Mouse (Mus musculus) adrenal gland, postnatal 4 days (tissue): ENCODE data around the gene Sntb2. TPM values are rescaled to one million over a fixed set of nuclear protein-coding genes. Genes with fewer than 3 reads are reported as not detected.
A peak's percentile ranks its signal among the peaks of the same experiment; 100 is the strongest.
"Not testable (repeated sequence)": the region's sequence is repeated elsewhere in the genome, so short reads cannot be mapped to it uniquely, and the experiment has no call there.

ENCODE experiments used
- DNase-seq, 2 experiments: peaks; one replicate each; pipeline ENCODE4 v3.0.0; 2021 to 2022; ENCODE audit warnings: low spot score in 2 of 2, mixed read lengths in 2 of 2
- total RNA-seq, 2 experiments: library from RNA; stranded (reverse); gene quantifications; 2 replicates each; pipeline ENCODE4 v1.2.3; 2021

The Sntb2 gene
- total RNA-seq, 2 experiments from 2014 or later: 37.2 to 39.0 TPM

GRCm38 (mm10) chr8:106969964-106970363, 34.4 kb downstream of the Sntb2 start:
- DNase-seq: no peak

DNA sequence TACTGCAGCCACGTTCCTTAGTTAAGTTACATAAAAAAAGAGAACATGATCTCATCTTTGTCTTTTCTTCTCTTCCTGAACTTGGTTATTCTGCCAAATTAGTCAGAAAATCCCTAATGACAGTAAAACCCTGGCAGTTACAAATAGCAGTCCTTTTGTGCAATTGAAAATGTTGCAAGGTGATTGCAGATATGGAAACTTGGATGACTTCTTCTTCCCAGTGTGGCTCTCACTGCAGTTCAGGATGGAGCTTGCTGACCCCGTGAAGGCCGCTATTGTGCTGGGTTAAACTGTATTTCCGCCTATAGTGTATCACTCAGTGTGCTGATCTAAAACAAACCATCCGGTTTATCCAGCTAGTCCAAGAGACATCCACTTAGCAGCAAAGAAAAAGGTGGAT, 36.4 kb downstream of the Sntb2 start:
- no peak for DNase-seq

- no peak for DNase-seq
These were observed 37.2 kb downstream of the Sntb2 start for GRCm38 (mm10) chr8:106972538-106973264.

DNA sequence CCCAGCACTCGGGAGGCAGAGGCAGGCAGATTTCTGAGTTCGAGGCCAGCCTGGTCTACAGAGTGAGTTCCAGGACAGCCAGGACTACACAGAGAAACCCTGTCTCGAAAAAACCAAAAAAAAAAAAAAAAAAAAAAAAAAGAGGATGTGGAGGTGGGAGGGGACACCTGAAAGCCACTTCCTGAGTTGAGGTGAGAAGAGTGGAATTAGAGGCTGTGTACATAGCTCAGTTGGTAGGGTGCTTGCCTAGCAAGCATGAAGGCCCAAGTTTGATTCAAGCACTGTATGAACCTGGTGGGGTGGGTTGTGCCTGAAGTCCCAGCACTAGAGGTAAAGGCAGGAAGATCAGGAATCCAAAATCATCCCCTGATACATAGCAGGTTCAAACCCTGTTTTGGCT, 38.0 kb downstream of the Sntb2 start:
- DNase-seq: not testable (repeated sequence)

- DNase-seq: no peak
These were observed 39.2 kb downstream of the Sntb2 start for GRCm38 (mm10) chr8:106974754-106975153.

- no peak for DNase-seq
These were observed 40.2 kb downstream of the Sntb2 start for GRCm38 (mm10) chr8:106975764-106976163.

DNA sequence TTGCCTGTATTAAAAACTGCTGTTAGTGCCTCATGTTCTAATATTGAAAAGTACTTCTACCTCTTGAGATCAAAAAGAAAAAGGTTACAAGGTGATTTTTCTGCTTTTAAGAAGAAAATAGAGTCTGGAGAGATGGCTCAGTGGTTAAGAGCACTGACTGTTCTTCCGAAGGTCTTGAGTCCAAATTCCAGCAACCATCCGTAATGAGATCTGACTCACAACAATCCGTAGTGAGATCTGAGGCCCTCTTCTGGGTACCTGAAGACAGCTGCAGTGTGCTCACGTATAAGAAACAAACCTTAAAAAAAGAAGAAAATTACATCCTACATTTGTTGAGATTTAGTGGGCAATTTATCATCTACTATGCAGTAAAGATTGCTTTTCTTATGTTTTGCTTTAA, 40.9 kb downstream of the Sntb2 start:
- no peak for DNase-seq

- DNase-seq: no peak
These were observed 43.3 kb downstream of the Sntb2 start for GRCm38 (mm10) chr8:106978755-106979251.

GRCm38 (mm10) chr8:106985404-106985821, 49.9 kb downstream of the Sntb2 start:
- no peak for DNase-seq

GRCm38 (mm10) chr8:106985951-106986350, 50.4 kb downstream of the Sntb2 start:
- no peak for DNase-seq

DNA sequence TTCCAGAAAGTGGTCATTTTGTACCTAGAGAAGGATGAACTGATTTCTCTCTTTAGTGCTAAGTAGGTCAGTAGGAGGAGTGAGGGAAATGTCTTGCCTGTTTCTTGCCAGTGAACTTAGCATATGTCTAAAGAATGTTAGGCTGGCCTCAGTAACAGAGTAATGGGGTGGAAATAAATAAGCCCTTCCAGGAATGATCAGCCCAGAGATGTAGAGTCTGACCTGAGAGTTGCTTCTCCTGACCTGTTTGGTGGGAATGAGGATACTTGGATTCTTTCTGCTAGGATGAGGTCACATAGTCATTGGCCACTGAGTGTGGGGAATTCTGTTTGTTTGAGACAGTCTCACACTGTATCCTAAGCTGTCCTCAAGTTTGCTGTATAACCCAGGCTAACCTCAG, 52.0 kb downstream of the Sntb2 start:
- DNase-seq: no peak

DNA sequence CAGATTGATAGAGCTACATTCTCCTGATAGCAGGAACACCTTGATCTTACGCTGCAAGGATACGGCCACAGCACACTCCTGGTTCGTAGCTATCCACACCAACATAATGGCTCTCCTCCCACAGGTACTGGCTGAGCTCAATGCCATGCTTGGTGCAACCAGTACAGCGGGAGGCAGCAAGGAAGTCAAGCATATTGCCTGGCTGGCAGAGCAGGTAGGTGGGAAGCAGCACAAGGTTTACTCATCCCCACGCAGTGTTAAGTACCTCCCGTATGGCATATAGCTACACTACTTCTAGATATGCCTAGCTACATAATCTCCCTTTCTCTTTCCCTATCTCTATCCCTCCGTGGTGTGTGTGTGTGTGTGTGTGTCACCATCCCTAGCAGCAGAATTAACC, 55.8 kb downstream of the Sntb2 start:
- no peak for DNase-seq

GRCm38 (mm10) chr8:106996339-106996738, 60.8 kb downstream of the Sntb2 start:
- not testable (repeated sequence) for DNase-seq

GRCm38 (mm10) chr8:106997416-106997815, 61.9 kb downstream of the Sntb2 start:
- no peak for DNase-seq

- DNase-seq: no peak
These were observed 63.5 kb downstream of the Sntb2 start for GRCm38 (mm10) chr8:106999068-106999467.

DNA sequence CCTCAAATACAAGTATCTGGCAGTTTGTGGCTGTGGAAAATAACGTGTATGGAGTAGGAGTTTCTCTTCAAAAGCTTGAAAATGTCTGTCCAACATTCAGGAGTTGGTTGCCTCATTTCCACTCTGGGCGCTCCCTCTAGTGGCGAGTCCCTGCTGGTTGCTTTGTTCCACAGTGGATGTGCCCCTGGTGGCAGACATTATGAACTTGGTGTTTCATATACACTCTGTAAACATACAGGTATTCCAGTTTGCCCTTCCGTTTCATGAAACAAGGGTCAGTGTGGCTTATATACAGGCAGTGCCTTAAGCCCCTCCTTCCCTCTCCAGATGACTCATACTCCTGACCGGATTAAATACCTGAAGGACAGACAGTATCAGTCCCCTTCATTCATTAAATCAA, 67.0 kb downstream of the Sntb2 start:
- peak; percentile 65 to 78 for DNase-seq

DNA sequence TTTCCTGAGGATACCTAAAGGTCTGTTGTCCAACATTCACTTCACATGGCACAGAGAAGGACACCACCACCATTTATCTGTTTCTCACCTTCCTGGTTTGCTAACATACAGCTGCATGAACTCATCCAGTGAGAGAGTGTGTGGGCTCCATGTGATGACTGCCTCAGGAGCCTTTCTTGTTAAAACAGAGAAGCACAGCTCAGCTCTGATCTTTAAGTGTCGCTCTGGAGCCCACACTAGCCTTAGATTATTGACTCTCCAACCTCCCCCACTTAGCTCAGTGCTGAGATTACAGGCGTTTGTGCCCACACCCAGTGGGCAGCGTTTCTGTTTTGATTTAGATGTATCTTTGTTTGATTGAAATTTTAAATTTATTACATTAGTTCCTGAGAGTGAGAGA, 72.2 kb downstream of the Sntb2 start:
- DNase-seq: no peak

- no peak for DNase-seq
These were observed 77.1 kb downstream of the Sntb2 start for GRCm38 (mm10) chr8:107012666-107013065.

- no peak for DNase-seq
These were observed 79.4 kb downstream of the Sntb2 start for GRCm38 (mm10) chr8:107014915-107015314.

DNA sequence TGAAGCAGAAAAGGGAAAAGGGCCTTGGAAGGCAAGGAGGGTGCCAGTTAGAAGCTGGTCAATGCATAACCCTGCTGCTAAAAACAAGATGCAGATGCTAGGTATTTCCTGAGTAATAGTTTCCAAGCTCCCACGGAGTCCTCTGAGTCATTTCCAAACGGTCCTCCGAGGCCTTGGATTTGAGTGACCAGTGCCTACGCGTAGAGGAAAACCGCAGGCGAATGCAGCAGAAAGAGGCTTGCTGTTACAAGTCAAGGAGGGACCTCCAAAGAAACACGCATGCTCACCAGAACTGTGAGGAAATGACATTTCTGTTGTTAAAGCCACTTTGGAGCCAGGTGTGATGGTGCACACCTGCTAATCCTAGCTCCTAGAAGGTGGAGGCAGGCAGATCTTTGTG, 87.9 kb downstream of the Sntb2 start:
- DNase-seq: peak in 1 of 2 experiments; percentile 29

DNA sequence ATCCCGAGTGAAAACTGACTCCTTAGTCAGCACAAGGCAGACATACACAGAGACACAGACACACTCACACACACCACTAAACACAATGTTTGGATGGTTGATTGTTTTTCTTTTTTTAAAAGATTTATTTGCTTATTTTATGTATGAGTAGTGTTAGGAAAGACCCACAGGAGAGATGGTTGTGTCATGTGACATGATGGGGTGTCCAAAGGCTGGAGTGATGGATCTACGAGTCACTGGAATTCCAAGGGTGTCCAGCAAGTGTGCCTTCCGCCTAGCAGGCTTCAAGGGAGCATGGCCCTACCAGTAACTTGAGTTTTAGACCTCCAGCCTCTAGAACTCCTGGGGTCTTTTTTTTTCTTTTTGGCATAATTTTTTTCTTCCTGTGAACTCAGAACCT, 93.8 kb downstream of the Sntb2 start:
- DNase-seq: no peak

DNA sequence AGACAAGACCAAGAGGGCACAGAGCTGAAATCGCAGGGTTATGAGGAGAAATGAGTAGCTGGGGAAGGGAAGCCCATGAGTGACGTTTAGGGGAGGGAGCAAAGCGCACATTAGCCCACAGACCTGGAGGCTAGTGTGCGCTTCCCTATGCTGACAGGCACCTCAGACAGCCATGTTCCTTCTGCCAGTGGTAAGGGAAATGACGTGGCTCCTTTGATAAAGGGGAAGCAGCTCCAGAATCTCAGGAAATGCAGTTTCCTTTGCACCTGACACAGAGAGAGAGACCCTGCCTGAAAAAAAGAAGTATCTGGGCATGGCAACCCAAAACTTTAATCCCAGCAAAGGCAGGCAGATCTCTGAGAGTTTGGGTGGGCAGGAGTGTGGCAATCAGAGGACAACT, 94.5 kb downstream of the Sntb2 start:
- DNase-seq: no peak
